Mouse (Mus musculus) forebrain, embryonic 15.5 days (tissue): ENCODE data around the gene Pcnx2. TPM values are rescaled to one million over a fixed set of nuclear protein-coding genes. Genes with fewer than 3 reads are reported as not detected.

Source experiments
- ATAC-seq: fragments of 200-750 bp; cut with Nextera tagmentation; replicated peaks from 2 replicates; pipeline ENCODE4 v1.8.0; 2017; ENCODE audit warnings: mild to moderate bottlenecking, moderate TSS enrichment, moderate library complexity
- H3K27ac ChIP-seq: fragments of 300-500 bp; sonication (generic); replicated peaks from 2 replicates; pipeline ENCODE4 v1.5.1; 2015; ENCODE audit warnings: mild to moderate bottlenecking, inconsistent platforms
- H3K27me3 ChIP-seq: fragments of 300-500 bp; sonication (generic); 2 replicates; pipeline ENCODE4 v1.6.1; 2015; ENCODE audit warnings: inconsistent platforms
- H3K36me3 ChIP-seq: fragments of 300-500 bp; sonication (generic); 2 replicates; pipeline ENCODE4 v1.6.1; 2015; ENCODE audit warnings: mild to moderate bottlenecking, inconsistent platforms
- H3K4me1 ChIP-seq: fragments of 300-500 bp; sonication (generic); 2 replicates; pipeline ENCODE4 v1.6.1; 2015; ENCODE audit warnings: inconsistent platforms
- H3K4me2 ChIP-seq: fragments of 300-500 bp; sonication (generic); replicated peaks from 2 replicates; pipeline ENCODE4 v1.6.1; 2015; ENCODE audit warnings: mild to moderate bottlenecking, inconsistent platforms
- H3K4me3 ChIP-seq: fragments of 300-500 bp; sonication (generic); 2 replicates; pipeline ENCODE4 v1.5.1; 2015; ENCODE audit warnings: mild to moderate bottlenecking, inconsistent platforms
- H3K9ac ChIP-seq: fragments of 300-500 bp; sonication (generic); replicated peaks from 2 replicates; pipeline ENCODE4 v1.6.1; 2015; ENCODE audit warnings: mild to moderate bottlenecking, inconsistent platforms
- H3K9me3 ChIP-seq: fragments of 300-500 bp; sonication (generic); 2 replicates; pipeline ENCODE4 v1.6.1; 2016; ENCODE audit warnings: inconsistent platforms
- WGBS: fragments of 180-500 bp; shearing (Covaris S2); methylation state at CpG from one replicate; pipeline ENCODE4 v1.1.7; 2015; ENCODE audit warnings: mixed read lengths; 5-methylcytosine and 5-hydroxymethylcytosine counted together
- polyA plus RNA-seq: library from polyadenylated mRNA; unstranded; fragments of >200 nt; fragmentation: Nextera tagmentation; extraction: Ambion mirVana; gene quantifications from 2 replicates; pipeline ENCODE4 v1.2.1, GENCODE M21; 2015

Pcnx2 gene
- 3.8 and 4.2 TPM in 2 replicates for polyA plus RNA-seq

DNA sequence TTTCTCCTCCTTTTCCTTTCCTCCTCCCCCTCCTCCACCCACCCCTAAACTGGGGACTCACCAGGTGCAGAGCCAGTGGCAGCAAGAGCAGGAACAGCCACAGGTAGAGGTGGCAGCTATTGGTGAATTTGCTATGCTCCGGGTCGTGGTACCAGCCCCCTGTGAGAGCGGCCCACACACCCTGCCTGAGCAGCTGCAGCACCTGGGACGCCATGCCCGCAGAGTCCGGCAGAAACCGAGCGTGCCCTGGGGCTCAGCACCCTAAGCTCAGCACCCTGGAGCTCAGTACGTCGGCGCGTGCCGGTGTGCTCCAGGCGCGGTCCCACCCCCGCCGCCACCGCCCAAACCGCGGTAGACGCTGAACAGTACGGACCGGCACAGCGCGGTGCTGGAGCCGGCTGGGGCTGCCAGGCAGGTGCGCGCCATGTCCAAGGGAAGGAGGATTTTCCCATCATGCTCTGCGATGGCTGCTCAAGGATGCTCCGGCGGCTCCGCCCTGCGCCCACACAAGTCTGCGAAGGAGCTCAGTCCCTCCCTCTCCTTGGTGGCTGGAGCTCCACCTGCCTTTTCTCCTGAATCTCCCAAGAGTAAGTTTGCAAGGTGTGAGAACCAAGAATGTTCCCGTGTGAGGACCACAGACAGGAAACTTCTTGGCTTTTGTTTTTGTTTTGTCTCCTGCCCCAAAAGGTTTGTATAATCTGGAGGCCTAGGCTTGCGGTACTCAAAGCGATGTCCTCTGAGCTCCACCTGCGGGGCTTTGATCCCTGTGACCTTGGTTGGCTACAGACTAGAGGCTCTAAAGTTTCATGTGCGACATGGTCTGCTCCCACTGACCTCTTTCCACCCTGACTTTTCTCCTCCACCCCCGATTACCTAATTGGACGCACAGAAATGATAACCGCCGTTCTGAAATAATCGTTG lies at the start of gene Pcnx2:
TSS of gene Pcnx2 (minus strand) at position 450 of the 921 bp plus-strand sequence.
- H3K27me3 ChIP-seq, result 0 out of 2 replicates have a peak, but pooled peaks cover 4% of the 10 kb centered on the region
- peak within 1 kb of the TSS; percentile 64 for H3K4me3 ChIP-seq
- H3K36me3 ChIP-seq, result no peaks in the 10 kb centered on the region
- WGBS, result 3% methylated on average over 43 of the region's 44 CpGs
- H3K9me3 ChIP-seq, result no peaks in the 10 kb centered on the region
- peak; percentile 89 for ATAC-seq
- peak within 1 kb of the TSS; percentile 73 for H3K4me2 ChIP-seq
- peak within 1 kb of the TSS; percentile 71 for H3K9ac ChIP-seq
- peak within 1 kb of the TSS; percentile 75 for H3K27ac ChIP-seq
- H3K4me1 ChIP-seq, result peaks cover 21% of the 10 kb centered on the region

DNA sequence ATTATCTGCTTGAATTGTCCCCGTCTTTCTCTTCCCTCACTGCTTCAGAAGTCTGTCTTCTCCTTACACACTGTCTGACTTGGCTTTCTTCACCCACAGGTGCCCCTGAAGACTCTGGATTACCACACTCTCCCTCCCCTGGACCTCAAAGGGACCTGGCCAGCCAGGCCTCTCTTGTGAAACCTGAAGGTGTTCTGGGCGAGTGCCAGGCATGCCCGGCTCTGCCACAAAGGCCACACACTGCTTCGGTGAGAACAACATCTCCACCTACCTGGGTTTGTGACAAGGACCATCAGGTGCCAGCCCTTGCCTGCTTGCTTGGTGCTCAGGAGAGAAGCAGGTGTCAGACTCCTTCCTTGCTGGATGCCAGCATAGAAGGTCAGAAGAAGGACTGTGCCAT lies 46.4 kb upstream of the Pcnx2 start:
- Histone ChIP-seq H3K36me3 (no peaks in the 10 kb centered on the region), H3K4me1 (no peaks in the 10 kb centered on the region), H3K9ac (no peak overlapping the region), H3K27ac (no peak overlapping the region), H3K4me2 (no peak overlapping the region), H3K4me3 (no peak overlapping the region), H3K27me3 (no peaks in the 10 kb centered on the region), H3K9me3 (no peaks in the 10 kb centered on the region)
- ATAC-seq, result no peak
- WGBS, result 85% methylated on average over 4 of the region's 4 CpGs

DNA sequence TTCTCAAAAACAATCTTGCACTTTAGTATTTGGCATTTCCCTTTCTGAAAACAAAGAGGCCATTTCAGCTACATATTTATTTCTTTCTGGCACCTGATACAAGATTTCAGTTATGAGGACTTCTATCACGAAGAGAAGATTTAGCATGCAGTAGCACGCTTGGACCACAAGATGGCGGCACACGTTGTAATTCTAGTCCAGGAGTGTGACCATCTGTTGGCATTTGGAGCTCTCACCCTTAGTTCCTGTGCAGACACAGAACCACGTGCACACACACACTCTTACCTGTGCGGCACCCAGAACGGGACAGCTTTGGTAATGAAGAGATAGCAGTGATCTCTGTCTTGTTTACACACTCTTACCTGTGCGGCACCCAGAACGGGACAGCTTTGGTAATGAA lies 37.5 kb upstream of the Pcnx2 start:
- Histone ChIP-seq H3K4me1 (no peaks in the 10 kb centered on the region), H3K9me3 (no peaks in the 10 kb centered on the region), H3K9ac (no peak overlapping the region), H3K4me3 (no peak overlapping the region), H3K36me3 (no peaks in the 10 kb centered on the region), H3K4me2 (no peak overlapping the region), H3K27ac (no peak overlapping the region), H3K27me3 (no peaks in the 10 kb centered on the region)
- ATAC-seq, result no peak
- 50% methylated on average over 9 of the region's 9 CpGs for WGBS

DNA sequence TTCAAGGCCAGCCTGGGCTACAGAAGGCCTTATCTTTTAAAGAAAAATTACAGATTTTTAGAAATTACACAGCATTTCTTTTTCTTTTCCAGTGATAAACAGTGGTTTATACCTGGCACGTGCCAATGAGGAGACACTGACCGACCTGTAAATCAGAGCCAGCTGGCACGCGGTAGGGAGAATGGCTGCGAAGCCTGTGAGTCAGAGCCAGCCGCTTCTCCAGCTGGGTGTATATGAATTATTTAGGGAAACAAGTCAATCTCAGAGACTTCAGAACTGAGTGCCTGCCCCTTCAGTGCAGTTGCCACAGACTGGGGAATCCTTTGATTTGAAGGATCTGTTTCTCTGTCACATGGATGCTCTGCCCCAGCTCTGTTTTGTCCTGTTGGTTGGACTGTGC lies 33.7 kb upstream of the Pcnx2 start:
- WGBS, result 81% methylated on average over 6 of the region's 6 CpGs

DNA sequence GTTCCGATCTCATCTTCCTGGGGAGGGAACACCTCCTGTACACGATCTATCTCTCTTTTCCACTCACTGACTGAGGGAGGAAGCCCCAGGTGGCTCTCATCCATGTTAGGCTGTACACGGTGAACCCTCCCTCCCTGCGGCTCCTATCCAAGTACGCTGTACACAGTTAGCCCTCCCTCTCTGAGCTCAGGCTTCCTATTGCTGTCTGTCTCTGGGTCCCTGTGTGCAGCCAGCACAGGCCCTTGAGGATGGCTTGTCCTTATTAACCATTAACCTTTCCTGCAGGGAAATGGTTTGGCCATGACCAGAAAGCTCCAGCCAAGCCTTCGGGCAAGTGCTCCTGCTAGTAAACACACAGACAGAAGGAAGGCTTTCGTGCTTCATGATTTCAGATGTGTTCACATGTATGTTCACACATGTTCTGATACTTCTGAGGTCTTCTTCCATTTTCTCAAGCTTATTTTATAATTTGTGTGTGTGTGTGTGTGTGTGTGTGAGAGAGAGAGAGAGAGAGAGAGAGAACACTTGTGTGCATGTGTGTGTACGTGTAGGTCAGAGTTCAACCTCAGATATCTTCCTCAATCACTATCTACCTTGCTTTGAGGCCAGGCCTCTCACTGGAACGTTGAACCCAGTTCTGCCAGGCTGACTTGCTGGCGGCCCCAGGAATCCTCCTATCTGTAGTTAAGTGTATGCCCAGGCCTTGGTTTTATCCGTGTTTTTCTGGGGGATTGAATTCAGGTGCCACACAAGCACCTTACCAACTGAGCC lies 32.3 kb upstream of the Pcnx2 start:
- no peaks in the 10 kb centered on the region for H3K27me3 ChIP-seq
- H3K9me3 ChIP-seq, result no peaks in the 10 kb centered on the region
- H3K4me2 ChIP-seq, result no peak overlapping the region
- no peaks in the 10 kb centered on the region for H3K4me1 ChIP-seq
- no peak overlapping the region for H3K27ac ChIP-seq
- H3K9ac ChIP-seq, result no peak overlapping the region
- no peak for ATAC-seq
- H3K36me3 ChIP-seq, result no peaks in the 10 kb centered on the region
- H3K4me3 ChIP-seq, result no peak overlapping the region
- WGBS, result 85% methylated on average over 11 of the region's 11 CpGs

More for the DNA sequence above, 33.7 kb upstream of the Pcnx2 start:
- H3K4me2 ChIP-seq, result no peak overlapping the region
- no peak overlapping the region for H3K27ac ChIP-seq
- ATAC-seq, result no peak
- H3K36me3 ChIP-seq, result no peaks in the 10 kb centered on the region
- no peak overlapping the region for H3K9ac ChIP-seq
- H3K27me3 ChIP-seq, result no peaks in the 10 kb centered on the region
- no peaks in the 10 kb centered on the region for H3K4me1 ChIP-seq
- H3K4me3 ChIP-seq, result no peak overlapping the region
- no peaks in the 10 kb centered on the region for H3K9me3 ChIP-seq

DNA sequence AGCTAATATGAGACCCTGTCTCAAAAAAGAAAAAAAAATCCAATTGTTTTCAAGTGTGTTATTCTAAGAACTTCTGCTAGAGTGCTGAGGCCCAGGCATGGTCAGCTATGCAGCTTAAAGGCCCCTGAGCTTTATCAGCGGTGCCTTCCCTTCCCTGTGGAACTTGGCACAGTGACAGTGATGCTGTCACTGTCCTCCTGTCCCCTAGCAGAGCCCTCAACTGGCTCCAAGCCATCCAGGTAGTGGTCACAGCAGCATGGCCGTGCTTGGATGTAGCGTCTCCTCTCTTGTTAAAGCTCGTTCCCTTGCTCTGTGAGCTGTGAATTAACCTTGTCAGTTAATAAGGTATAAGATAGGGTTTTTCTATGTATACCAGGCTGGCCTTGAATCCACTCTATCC lies 28.5 kb upstream of the Pcnx2 start:
- Histone ChIP-seq H3K4me2 (no peak overlapping the region), H3K36me3 (no peaks in the 10 kb centered on the region), H3K4me3 (no peak overlapping the region), H3K9ac (no peak overlapping the region), H3K4me1 (no peaks in the 10 kb centered on the region), H3K27ac (no peak overlapping the region), H3K27me3 (no peaks in the 10 kb centered on the region), H3K9me3 (no peaks in the 10 kb centered on the region)
- no peak for ATAC-seq
- 77% methylated on average over 4 of the region's 4 CpGs for WGBS

DNA sequence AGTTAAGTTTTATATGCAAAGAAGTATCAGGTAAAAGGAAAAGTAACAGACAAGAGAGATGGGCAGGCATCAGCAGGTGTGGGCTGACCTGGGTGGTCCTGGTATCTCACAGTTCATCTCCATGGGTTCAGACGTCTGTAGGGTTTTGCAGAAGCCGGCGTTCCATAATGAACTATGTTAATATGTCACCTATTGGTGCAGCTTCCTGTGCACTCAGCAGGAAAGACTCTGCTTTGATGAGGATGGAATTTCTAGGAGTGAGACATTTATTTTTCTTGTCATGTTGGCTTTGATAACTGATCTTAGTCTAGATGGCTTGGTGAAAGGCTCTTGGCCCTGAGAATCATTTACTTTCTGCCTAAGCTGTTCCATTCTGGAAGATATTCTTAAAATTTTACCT lies 24.2 kb upstream of the Pcnx2 start:
- no peak overlapping the region for H3K27ac ChIP-seq
- H3K27me3 ChIP-seq, result no peaks in the 10 kb centered on the region
- no peak overlapping the region for H3K4me2 ChIP-seq
- H3K4me1 ChIP-seq, result 0 out of 2 replicates have a peak, but pooled peaks cover 4% of the 10 kb centered on the region
- ATAC-seq, result no peak
- 83% methylated on average over 3 of the region's 3 CpGs for WGBS
- no peak overlapping the region for H3K4me3 ChIP-seq
- no peak overlapping the region for H3K9ac ChIP-seq
- no peaks in the 10 kb centered on the region for H3K36me3 ChIP-seq
- no peaks in the 10 kb centered on the region for H3K9me3 ChIP-seq

DNA sequence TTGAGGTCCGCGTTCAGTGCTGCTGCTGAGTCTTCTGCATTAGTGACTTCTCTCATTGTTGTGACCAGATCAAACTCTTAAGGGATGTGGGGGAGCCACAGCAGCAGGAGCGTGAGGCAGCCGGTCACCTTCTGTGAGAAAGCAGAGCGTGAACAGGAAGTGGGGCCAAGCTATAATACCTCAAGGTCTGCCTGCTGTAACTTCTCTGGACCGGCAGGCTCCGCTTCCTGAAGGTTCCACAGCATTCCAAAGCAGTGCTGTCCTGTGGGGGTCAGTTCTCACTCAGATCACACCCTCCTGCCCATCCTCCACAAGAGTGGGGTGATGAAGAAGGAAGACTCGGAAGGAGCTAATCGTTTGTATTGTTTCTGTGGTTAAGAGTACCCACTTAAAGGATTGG lies 22.6 kb upstream of the Pcnx2 start:
- no peak overlapping the region for H3K9ac ChIP-seq
- no peak overlapping the region for H3K4me3 ChIP-seq
- H3K9me3 ChIP-seq, result no peaks in the 10 kb centered on the region
- ATAC-seq, result no peak
- no peaks in the 10 kb centered on the region for H3K27me3 ChIP-seq
- no peak overlapping the region for H3K4me2 ChIP-seq
- 0 out of 2 replicates have a peak overlapping the region, but pooled peaks have one; percentile 57 for H3K27ac ChIP-seq
- H3K4me1 ChIP-seq, result 0 out of 2 replicates have a peak, but pooled peaks cover 4% of the 10 kb centered on the region
- H3K36me3 ChIP-seq, result no peaks in the 10 kb centered on the region
- 76% methylated on average over 9 of the region's 9 CpGs for WGBS

DNA sequence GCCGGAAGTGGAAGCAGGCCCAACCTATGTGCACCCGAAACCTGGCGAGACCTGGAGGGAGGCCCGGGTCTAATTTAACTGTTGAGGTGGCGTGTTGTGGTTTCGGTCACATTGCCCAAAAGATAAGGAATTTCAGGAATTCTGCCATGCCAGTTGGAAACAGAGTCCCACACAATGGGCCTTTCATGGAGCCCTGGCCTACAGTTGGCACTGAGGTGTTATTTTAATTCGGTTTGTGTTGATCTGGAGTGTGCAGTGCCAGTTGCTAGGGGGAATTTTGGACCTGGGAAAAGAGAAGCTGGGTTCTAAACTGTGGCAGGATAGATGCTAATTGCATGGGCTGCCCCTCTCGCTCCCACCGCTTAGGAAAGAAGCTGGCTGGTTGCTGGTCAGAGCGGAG lies 22.2 kb upstream of the Pcnx2 start:
- H3K4me2 ChIP-seq, result no peak overlapping the region
- ATAC-seq, result peak; percentile 76
- no peaks in the 10 kb centered on the region for H3K27me3 ChIP-seq
- no peaks in the 10 kb centered on the region for H3K36me3 ChIP-seq
- H3K4me1 ChIP-seq, result 0 out of 2 replicates have a peak, but pooled peaks cover 4% of the 10 kb centered on the region
- no peak overlapping the region for H3K4me3 ChIP-seq
- no peak overlapping the region for H3K9ac ChIP-seq
- WGBS, result 50% methylated on average over 10 of the region's 10 CpGs
- H3K27ac ChIP-seq, result 0 out of 2 replicates have a peak overlapping the region, but pooled peaks have one; percentile 57
- no peaks in the 10 kb centered on the region for H3K9me3 ChIP-seq

DNA sequence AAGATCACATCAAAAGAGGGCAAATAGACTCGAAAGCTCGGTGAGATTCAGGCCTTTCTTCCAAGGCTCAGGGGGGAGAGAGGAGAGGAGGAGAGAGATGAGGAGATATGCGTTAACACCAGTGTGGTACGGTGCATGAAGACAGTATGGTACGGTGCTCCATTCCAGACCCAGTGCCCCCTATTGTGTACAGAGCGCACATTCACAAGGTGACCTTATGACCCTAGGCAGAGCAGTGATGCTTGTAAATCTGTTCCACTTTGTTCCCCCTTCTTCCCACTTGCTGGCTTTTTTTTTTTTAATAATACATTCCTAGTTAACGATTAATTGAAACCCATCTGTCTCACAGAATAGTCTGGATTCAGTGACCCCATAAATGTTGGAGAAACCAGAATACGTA lies 21.4 kb upstream of the Pcnx2 start:
- H3K4me3 ChIP-seq, result no peak overlapping the region
- no peaks in the 10 kb centered on the region for H3K36me3 ChIP-seq
- no peak overlapping the region for H3K27ac ChIP-seq
- no peaks in the 10 kb centered on the region for H3K9me3 ChIP-seq
- 0 out of 2 replicates have a peak, but pooled peaks cover 4% of the 10 kb centered on the region for H3K4me1 ChIP-seq
- ATAC-seq, result no peak
- H3K4me2 ChIP-seq, result no peak overlapping the region
- no peak overlapping the region for H3K9ac ChIP-seq
- H3K27me3 ChIP-seq, result no peaks in the 10 kb centered on the region
- WGBS, result 34% methylated on average over 8 of the region's 8 CpGs

DNA sequence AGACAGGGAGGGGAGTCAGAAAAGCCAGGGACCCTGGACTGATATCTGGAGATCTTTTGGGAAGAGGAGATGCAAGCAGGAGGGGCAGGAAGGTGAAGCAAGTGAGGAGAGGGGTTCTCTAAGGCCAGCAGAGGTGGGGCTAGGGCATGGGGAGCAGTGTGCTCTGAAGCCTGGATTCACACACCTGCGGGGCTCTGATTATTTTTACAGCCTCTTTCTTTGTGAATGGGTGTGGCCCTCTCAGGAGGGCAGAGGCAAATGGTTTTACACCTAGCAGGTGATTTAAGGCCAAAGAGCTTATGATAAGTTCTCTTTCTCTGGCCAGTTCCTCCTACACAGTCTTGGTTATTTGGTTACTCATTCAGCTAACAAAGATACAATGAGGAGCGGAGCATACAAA lies 20.6 kb upstream of the Pcnx2 start:
- Histone ChIP-seq H3K27ac (no peak overlapping the region), H3K9ac (no peak overlapping the region), H3K4me3 (no peak overlapping the region), H3K4me1 (0 out of 2 replicates have a peak, but pooled peaks cover 4% of the 10 kb centered on the region), H3K4me2 (no peak overlapping the region), H3K27me3 (no peaks in the 10 kb centered on the region), H3K9me3 (no peaks in the 10 kb centered on the region), H3K36me3 (no peaks in the 10 kb centered on the region)
- no peak for ATAC-seq
- WGBS, result 86% methylated on average over 2 of the region's 2 CpGs

DNA sequence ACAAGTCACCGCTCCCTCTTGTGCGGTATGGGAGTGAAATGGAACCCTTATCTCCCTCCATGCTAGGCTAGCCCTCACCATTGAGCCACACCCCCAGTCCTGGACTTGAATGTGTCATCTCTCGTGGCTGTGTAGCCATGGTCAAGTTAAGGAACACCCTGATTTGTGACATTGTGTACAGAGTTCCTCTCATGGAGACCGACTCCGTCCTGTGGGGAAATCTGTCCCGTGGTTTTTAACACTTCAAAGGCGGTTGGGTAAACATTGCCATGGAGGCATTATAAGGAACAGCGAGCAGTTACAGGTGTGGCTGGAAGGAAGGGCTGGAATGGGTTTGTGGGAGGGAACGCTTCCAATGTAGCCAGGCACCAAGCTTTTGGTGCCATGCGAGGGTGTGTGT lies 18.9 kb upstream of the Pcnx2 start:
- 0 out of 2 replicates have a peak, but pooled peaks cover 4% of the 10 kb centered on the region for H3K4me1 ChIP-seq
- ATAC-seq, result no peak
- WGBS, result 78% methylated on average over 10 of the region's 10 CpGs

More for the DNA sequence above, 18.9 kb upstream of the Pcnx2 start:
- Histone ChIP-seq H3K9me3 (no peaks in the 10 kb centered on the region), H3K27ac (no peak overlapping the region), H3K4me2 (no peak overlapping the region), H3K4me3 (no peak overlapping the region), H3K36me3 (no peaks in the 10 kb centered on the region), H3K27me3 (peaks cover 14% of the 10 kb centered on the region), H3K9ac (no peak overlapping the region)
